Mouse (Mus musculus) c-Kit-positive CD71-positive TER-119-positive erythroid progenitor cells, embryonic 14.5 days (primary cell): ENCODE measurements around the gene Map3k10.
"Not testable (repeated sequence)": the region's sequence is repeated elsewhere in the genome, so short reads cannot be mapped to it uniquely, and the experiment has no call there.

ENCODE experiments used
- DNase-seq: peaks from one replicate; pipeline ENCODE4 v3.0.0-alpha.2; 2013; ENCODE audit warnings: low spot score

Map3k10 gene

DNA sequence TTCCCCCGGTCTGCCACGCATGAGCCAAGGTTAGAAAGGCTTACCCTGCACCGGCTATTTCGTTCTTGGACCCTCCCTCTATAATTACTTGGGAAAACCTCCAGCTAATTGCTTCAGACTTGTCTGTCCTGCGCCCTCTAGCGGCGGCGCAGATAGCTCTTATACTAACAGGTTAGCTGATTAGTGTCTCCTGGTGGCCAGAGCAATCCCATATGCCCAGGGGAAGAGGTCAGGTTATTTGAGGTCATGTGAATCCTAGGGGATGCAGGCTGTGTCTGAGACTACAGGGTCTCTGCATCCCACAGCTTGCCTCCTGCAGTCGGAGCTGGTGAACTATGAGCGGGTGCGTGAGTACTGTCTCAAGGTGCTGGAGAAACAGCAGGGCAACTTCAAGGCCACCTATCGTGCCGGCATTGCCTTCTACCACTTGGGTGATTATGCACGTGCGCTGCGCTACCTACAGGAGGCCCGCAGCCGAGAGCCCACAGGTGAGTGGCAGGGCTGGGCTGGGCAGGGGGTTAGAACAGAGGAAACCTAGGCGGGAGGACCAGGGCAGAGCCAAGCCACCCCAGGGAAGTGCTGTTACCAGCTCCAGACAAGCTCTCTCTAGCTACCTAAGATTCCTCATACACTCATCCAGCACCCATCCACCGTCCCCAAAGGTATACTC lies 19.7 kb downstream of the Map3k10 start:
- DNase-seq: peak; percentile 61

- no peak for DNase-seq
These were observed 20.5 kb downstream of the Map3k10 start, which contains the start of gene Ttc9b for GRCm38 (mm10) chr7:27653681-27654437. Ttc9b (plus strand) TSS chr7:27653915.

DNA sequence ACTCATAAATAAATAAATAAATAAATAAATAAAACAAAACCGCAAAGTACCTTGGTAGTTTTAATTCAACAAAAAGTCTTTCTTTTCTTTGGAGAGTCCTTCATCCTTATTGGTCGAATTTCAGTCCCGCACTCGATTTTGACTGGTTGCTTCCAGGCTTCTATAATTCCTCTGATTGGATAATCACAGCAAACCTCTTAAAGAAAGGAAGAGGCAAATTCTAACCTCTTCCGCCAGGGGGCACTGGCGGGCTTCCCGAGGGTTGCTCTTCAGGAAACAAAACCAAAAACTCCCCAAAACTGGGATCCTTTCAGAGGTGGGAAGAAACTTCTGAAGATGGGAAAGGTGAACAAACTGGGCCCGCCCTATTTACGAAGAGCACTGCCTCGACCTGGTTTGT lies 23.4 kb downstream of the Map3k10 start:
- DNase-seq: peak; percentile 86

DNA sequence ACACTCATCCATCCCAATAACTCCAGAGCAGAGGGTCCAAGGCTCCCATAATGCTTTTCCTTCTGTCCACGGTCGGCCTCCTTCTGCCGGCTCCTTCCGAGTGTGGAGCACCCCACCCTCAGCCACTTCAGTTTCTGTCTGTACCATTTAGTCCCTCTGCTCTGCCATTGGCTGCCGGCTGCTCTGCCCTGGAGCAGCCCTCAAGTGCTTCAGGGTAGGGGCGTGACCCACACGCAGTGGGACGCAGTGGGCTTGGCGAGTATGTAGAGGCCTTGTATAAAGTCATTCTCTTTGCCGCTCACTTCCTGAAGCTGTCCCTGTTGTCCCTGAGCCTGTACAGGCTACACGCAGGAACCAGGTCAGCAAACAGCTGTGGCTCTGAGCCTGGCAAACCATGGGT lies 24.7 kb downstream of the Map3k10 start:
- no peak for DNase-seq

DNA sequence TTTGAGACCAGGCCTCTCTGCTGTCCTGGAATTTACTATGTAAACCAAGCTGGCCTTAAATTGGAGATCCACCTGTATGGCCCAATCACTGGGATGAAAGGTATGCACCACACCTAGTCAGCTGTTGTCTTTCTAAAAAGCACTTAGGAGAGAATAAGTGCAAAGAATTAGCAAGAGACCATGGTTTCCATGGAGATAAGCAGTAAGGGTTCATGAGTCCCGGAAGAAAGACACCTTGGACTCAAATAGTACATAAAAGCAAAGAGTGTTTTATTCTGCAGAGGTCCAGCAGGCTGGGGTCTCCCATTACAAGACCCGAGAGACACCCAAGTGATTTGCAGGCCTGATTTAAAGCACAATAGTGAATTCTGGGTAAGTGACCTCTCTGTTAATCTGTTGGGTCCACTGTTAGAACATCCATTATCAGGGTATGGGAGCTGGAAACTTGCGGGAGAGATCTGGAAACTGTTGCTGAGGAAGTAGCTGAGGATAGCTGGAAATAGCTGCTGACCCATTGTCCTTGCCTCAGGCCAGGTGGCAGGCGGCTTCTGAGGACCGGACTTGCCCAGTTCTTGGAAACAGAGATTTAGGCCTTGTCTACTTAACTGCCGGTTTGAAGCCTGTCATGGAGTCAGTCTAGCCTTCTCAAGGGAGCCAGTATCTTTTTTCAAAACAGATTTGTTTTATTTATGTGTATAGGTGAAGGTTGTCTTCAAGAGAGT lies 27.0 kb downstream of the Map3k10 start:
- no peak for DNase-seq

DNA sequence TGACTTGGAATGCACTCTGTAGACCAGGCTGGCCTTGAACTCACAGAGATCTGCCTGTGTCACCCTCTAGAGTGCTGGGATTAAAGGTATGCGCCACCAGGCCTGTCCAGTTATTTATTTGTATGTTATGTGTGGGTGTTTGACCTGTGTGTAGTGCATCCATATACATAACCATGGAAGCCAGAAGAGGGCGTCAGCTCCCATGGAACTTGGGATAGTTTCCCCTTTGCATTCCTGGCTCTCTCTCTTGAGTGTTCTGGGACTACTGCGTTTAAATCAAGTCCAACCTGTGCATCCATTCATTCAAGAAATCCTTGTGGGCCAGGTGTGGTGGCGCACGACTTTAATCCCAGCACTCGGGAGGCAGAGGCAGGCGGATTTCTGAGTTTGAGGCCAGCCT lies 27.9 kb downstream of the Map3k10 start:
- DNase-seq: no peak

GRCm38 (mm10) chr7:27644471-27644870 lies 29.9 kb downstream of the Map3k10 start:
- no peak for DNase-seq

GRCm38 (mm10) chr7:27635094-27635493 lies 39.3 kb downstream of the Map3k10 start:
- not testable (repeated sequence) for DNase-seq

DNA sequence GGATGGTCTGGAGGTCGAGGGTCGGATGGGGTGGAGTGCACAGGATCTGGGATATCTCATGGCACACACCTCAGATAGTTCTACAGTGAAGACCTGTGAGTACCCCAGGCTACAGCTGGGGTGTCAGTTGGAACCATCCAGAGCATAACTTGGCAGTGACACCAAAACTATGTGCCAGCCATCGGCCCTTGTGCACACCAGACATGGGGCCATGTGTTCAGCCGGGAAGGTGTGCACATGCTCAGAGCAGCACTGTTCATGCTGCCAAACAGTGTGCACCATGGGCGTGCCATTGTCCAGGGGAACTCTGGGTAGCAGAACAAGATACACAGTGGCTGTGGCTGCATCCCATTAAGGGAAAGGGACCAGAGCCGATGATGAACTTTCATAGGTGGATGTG lies 39.7 kb downstream of the Map3k10 start:
- DNase-seq: no peak

- no peak for DNase-seq
These were observed 41.2 kb downstream of the Map3k10 start for GRCm38 (mm10) chr7:27633166-27633565.

DNA sequence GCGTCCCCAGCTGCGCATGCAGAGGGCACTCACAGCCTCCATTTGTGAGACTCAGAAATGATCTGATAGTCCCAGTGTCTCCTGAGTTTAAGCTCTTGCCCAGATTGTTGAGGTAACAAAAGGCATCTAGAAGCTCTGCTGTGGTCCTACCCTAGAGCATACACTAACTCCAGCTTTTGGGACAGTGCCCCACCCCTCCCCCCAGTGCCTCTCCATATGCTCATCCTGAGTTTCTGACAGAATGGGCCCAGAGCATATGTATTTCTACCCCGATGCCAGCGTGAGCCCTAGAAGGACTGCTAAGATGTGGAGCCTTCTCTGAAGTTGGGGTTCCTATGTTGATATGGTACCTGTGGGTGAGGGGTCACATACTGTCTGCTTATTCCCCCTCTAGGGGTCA lies 43.0 kb downstream of the Map3k10 start:
- DNase-seq: no peak

- not testable (repeated sequence) for DNase-seq
These were observed 45.6 kb downstream of the Map3k10 start for GRCm38 (mm10) chr7:27628816-27629215.

DNA sequence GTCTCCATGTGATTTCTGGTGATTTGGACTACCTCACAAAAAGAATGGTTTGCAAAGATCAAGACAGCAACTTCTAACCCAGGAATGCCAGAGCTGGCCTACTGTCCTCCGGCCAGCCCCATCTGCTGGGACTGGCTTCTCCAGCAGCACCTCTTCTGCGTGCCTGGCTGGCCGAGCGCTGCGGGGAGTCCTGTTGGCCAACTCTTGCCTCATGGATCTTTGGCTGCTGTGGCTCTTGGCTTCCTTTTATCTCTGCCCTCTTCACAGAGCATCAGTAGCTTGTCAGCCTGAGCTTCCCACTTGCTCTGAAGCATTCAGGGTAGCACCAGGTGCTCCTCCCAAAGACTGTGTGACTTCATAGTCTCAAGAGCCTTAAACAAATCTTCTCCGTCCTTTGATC lies 46.2 kb downstream of the Map3k10 start:
- DNase-seq: no peak

GRCm38 (mm10) chr7:27627707-27628106 lies 46.7 kb downstream of the Map3k10 start:
- DNase-seq: no peak

- no peak for DNase-seq
These were observed 49.4 kb downstream of the Map3k10 start for GRCm38 (mm10) chr7:27624967-27625366.

- DNase-seq: no peak
These were observed 52.2 kb downstream of the Map3k10 start for GRCm38 (mm10) chr7:27622234-27622633.

DNA sequence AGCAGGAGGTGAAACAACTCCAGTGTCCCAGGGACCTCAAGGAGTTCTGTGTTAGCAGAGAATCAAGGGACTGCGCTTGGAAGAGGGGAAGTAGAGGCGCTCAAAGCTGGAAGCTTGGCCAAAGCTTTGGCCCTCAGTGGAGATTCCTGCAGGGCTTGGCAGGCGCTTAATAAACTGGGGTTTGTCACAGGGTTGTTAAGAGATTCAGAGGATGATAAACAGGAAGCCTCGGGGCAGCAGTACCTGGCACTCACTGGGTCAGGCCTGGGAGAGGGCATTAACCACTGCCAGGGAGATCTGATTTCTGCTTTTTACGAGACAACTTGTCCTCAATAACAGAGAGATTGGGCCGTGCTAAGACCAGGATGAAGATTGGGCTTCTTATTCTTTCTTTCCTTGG lies 53.4 kb downstream of the Map3k10 start:
- DNase-seq: no peak

- no peak for DNase-seq
These were observed 60.5 kb downstream of the Map3k10 start for GRCm38 (mm10) chr7:27613751-27614499.

DNA sequence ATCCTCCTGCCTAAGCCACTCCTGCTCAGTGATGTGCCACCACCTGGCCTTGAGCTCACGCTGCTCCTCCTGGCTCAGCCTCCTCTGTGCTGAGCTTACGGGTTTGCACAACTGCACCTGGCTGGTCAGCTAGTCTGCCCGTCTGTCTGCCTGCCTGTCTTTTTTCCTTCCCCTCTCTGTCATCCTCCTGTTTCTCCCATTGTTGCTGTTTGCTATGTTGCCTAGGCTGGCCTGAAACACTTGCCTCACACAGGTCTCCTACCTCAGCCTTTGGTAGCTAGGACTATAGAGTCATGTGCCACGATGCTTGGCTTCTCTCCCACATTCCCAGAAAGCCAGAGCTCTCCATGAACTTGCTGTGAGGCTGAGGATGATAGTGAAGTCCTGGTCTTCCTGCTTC lies 61.5 kb downstream of the Map3k10 start:
- DNase-seq: no peak

- no peak for DNase-seq
These were observed 63.5 kb downstream of the Map3k10 start for GRCm38 (mm10) chr7:27610871-27611270.

DNA sequence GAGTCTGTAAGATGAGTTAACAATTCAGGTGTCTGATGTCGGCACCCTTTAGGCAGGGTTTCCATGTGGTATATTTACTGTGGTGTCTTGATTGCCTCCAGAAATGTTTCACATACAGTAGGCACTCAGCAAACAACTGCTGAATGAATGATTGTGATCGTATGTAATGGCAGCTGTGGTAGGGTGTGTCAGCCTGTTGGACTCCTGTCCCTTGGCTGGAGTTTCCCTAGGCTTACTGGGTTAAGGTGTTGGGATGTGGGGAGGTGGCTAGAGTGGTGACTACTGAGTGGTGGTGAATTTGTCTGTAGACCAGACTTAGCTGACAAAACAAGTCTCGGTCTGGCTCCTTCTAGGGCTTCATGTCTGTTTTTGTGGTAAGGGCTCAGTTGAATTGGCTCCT lies 64.0 kb downstream of the Map3k10 start:
- DNase-seq: no peak

- no peak for DNase-seq
These were observed 64.7 kb downstream of the Map3k10 start for GRCm38 (mm10) chr7:27609688-27610087.
